Mouse (Mus musculus) testis, adult 2 months (tissue): Measurements from ENCODE around the gene Rps5.

Source experiments
- CTCF ChIP-seq: fragments of 200-500 bp; IDR thresholded peaks from 2 replicates; pipeline ENCODE4 v1.5.1; 2012; ENCODE audit warnings: low read depth, mild to moderate bottlenecking, inconsistent platforms, low read length, moderate library complexity; ENCODE audit not compliant: control insufficient read depth, insufficient read depth, insufficient replicate concordance
- POLR2A ChIP-seq: fragments of 200-500 bp; IDR thresholded peaks from 2 replicates; pipeline ENCODE4 v1.6.1; 2012; ENCODE audit warnings: low read depth, mild to moderate bottlenecking, inconsistent platforms, low read length, moderate library complexity; ENCODE audit not compliant: control insufficient read depth

DNA sequence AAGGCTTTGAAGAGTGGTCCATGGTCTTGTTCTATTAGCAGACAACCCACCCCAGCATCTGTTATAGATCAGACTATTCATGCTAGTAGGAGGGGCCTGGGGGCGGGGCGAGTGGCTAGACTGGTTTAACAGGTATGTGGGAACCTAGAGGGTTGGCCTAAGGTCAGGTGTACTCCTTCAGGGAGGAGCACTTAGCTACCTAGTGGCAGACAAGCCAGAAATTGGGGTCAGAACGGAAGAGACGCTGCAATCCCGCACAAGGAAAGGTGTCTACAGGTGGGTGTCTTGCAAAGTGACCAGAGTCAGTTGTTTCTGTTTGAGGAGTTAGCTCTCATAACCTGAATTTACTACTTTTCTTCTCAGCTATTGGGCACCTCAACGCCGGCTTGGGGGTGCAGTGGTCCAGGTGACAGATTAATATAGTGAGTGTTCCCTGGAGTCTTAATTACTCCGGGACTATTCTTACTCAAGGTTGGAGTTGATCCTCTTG lies 5.1 kb downstream of the Rps5 start, which contains the start of gene Rnf225:
- TF ChIP-seq CTCF (no peak), POLR2A (no peak)
